Mouse (Mus musculus) forelimb bud, embryonic 11.5 days (tissue): ENCODE results near the gene Nod1.
"Not testable (repeated sequence)": the region's sequence is repeated elsewhere in the genome, so short reads cannot be mapped to it uniquely, and the experiment has no call there.

Experiments
- DNase-seq: peaks from one replicate; pipeline ENCODE4 v3.0.0-alpha.2; 2012; ENCODE audit warnings: low read depth, low spot score

Gene Nod1

GRCm38 (mm10) chr6:54979426-54979825 lies 7.0 kb upstream of the Nod1 start:
- no peak for DNase-seq

GRCm38 (mm10) chr6:54975616-54976015 lies 3.2 kb upstream of the Nod1 start:
- DNase-seq, result no peak

DNA sequence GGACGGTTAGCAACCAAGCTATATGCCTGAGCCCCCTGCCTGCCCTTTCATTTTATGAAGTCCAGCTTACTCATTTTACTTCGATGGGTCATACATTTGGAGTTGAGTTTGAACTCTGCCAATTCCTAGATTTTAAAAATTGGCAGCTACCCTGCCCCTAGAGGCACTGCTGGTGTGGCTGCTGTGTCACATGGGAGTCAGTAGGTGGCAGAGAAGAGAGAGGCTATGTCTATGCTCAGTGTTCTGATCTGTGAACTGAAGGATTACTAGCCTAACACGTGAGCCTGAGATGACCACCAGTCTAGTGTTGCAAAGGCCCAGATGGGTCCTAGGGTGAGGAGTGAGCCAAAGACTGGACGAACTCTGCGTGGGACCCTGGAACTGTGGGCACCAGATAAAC lies 2.1 kb upstream of the Nod1 start:
- no peak for DNase-seq

DNA sequence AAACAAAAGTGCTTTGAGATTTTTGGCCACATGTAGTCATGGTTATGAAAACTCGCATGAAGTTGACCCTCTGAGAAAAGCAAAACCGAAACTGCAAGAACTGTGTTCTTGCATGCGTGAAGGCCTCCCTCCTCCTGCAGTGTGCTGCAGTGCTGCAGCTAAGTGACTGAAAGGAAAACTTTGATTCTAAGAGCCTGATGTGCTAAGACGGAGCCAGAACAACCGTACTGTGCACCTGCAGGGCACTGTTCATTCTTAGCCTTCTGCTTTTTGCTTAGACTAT lies 458 bp upstream of the Nod1 start:
- no peak for DNase-seq

DNA sequence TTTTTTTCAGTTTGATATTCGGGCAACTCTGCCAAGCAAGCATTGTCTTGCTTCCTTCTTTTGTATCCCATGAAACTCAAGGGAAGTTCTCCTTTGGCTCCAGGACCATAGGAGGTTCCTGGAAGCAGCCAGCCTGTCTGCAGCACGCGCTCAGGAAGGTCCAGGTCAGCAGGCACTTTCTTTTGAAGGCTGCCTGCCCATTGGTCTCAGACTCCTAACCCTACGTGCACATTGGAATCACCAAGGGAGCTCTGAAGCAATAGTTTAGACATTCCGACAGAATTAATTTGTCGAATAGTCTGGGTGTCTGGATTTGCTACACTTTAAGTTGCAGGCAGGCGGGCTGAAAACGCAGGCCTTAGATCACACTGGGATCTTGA lies 691 bp downstream of the Nod1 start:
- no peak for DNase-seq

DNA sequence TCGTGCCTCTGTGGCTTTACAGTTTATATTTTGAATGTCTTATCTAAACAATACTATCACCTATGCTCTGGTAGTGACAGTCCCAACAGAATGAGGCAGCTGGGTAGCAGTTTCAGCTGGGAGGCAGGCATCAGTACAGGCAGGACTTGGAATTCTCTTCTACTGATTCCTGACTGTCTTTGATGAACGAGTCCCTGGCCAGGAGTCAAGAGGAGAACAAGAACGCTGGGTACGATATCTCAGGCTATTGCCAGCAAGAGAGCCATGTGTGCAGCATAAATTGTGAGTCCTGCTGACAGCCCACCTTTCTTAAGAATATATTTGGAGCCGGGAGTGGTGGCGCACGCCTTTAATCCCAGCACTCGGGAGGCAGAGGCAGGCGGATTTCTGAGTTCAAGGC lies 1.9 kb downstream of the Nod1 start:
- DNase-seq, result no peak

- no peak for DNase-seq
Measured at GRCm38 (mm10) chr6:54969801-54970200, 2.6 kb downstream of the Nod1 start.

DNA sequence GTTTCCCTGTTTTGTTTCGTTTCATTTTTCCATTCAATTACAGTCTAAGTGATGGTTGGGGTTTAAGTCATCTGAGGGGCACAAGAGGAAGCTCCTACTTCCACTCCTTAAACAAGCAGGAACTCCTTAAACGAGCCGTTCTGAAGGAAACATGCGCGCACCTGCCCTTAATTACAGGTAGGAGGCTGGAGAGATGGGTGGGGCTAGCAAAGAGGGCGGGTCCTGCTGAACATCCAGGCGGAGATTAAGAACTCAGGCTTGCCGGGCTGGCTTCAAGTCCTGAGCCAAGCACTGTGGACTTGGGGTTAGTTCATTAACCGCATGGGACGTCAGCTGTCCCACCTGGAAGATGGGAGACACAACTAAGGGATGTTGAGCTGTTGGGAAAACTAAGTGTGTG lies 4.8 kb downstream of the Nod1 start:
- no peak for DNase-seq

GRCm38 (mm10) chr6:54965234-54965633 lies 7.2 kb downstream of the Nod1 start:
- no peak for DNase-seq

DNA sequence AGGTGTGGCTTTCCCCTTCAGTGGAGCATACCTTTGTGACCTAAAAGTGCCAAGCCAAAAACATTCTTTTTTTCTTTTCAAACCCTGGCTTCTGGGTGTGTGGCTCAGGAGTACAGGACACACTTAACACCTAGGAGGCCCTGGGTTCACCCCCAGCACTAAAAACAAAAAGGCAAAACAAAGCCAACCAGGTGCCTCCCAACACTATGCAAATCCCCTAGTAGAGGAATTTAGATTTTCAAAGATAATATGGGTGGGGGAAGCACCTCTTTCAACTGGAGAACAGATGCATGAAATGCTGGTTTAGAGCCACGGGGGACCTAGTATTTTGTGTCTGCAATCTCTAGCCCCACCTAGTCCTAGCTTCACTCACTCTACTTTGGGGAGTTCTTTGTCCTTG lies 7.7 kb downstream of the Nod1 start:
- no peak for DNase-seq

GRCm38 (mm10) chr6:54963599-54963998 lies 8.8 kb downstream of the Nod1 start:
- no peak for DNase-seq

- no peak for DNase-seq
Measured at GRCm38 (mm10) chr6:54957655-54958054, 14.8 kb downstream of the Nod1 start.

GRCm38 (mm10) chr6:54956425-54956824 lies 16.0 kb downstream of the Nod1 start:
- no peak for DNase-seq

DNA sequence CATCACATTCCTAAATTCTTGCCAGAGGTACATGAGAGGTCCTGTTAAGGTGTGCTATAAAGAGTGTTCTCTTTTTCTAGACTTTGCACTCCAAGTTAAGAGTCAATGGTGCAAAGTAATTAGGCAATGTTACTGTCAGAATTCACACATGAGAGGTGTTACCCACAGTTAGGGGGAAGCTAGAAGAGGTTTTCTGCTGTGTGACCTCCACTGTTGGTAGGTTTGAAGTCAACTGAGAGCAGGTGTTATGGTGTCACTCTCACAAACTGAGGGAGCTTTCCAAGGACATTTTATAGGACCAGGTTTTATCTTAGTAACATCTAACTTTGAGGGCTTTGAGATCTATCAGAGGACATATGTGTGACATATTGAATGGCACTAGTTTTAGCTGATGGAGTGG lies 16.5 kb downstream of the Nod1 start:
- no peak for DNase-seq

- DNase-seq, result no peak
Measured at GRCm38 (mm10) chr6:54954659-54955414, 17.6 kb downstream of the Nod1 start.

- DNase-seq, result not testable (repeated sequence)
Measured at GRCm38 (mm10) chr6:54953399-54953798, 19.0 kb downstream of the Nod1 start.

DNA sequence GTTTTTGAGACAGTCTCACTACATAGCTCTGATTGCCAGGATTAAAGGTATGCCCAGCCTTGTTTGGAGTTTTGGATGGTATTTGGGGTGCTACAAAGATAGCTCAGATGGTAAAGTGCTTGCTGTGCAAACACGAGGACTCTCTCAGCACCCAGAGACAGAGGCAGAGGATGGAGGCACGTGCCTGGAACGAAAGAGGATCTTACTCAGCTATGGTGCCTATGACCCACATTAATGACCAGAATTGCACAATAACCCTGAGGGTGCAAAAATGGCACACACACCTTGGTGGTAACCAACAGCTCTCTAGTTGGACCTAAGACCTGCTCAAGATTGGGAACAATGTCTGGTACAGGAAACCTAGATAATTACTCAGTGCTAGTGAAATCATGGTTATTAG lies 19.9 kb downstream of the Nod1 start:
- DNase-seq, result no peak

- no peak for DNase-seq
Measured at GRCm38 (mm10) chr6:54948682-54949081, 23.7 kb downstream of the Nod1 start.

- no peak for DNase-seq
Measured at GRCm38 (mm10) chr6:54946241-54946953, 26.0 kb downstream of the Nod1 start.

DNA sequence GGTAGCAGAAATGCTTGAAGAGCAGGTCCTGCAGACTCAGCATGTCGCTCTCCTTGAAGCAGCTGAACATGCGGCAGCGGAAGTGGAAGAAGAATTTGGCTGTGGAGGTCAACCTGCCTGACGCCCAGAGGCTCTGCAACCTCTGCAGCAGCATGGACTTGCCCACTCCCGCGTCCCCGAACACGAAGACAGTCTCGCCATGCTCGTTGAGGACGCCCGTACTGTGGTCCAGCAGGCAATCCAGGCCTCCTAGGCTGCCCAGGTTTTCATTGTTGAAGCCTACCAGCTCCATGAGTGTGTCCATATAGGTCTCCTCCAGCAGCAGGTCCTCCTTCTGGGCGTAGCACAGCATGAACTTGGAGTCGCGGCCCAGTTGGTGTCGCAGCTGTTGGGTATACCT lies 27.9 kb downstream of the Nod1 start:
- DNase-seq, result no peak

GRCm38 (mm10) chr6:54943753-54944152 lies 28.7 kb downstream of the Nod1 start:
- peak; percentile 17 for DNase-seq

DNA sequence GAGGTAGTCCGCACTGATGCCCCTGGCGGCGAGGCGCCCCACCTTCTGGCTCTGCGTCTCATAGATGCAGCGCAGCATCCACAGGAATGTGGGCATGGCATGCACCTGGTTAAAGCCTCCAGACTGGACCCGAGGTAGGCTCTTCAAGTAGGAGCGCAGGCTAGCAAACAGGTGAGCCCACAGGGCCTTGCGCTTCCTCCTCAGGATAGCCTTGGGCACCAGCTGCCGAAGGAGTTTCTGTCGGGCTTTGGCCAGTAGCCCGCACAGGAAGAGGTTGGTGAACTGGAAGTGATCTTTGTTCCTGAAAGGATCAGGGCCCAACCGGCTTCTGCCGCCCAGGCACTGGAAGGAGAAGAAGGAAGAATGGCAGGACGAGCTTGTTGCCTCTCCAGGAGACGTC lies 29.1 kb downstream of the Nod1 start:
- no peak for DNase-seq

GRCm38 (mm10) chr6:54941149-54941548 lies 31.3 kb downstream of the Nod1 start:
- DNase-seq, result no peak

DNA sequence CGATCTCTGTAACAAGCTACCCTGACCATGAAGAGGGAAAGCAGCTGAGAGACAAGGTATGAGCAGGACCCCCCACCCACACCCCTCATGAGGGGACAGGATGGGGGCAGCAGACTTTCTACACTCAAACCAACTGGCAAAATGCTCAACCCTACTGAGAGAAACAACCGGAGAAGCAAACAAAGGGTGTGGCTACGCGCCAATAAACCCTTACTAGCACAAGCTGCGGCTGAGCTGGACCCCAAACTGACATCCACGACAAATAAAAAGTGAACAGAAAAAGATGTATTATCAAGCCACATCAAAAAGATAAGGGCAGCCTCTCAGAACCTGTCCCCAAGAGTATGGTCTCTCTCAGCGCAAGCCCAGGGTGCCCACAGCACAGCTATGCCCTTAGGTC lies 32.3 kb downstream of the Nod1 start:
- DNase-seq, result no peak
